Mouse (Mus musculus) embryonic facial prominence, embryonic 10.5 days (tissue): ENCODE results near the gene Gcnt4. TPM values are rescaled to one million over a fixed set of nuclear protein-coding genes. Genes with fewer than 3 reads are reported as not detected.

Experiments used
- DNase-seq: peaks from one replicate; pipeline ENCODE4 v3.0.0-alpha.2; 2017; ENCODE audit warnings: low spot score
- H3K27ac ChIP-seq: fragments of 300-500 bp; sonication (generic); replicated peaks from 2 replicates; pipeline ENCODE4 v1.5.1; 2016; ENCODE audit warnings: mild to moderate bottlenecking
- H3K27me3 ChIP-seq: fragments of 300-500 bp; sonication (generic); replicated peaks from 2 replicates; pipeline ENCODE4 v1.6.1; 2016; ENCODE audit warnings: low read depth, mild to moderate bottlenecking; ENCODE audit not compliant: poor library complexity, severe bottlenecking
- H3K36me3 ChIP-seq: fragments of 300-500 bp; sonication (generic); replicated peaks from 2 replicates; pipeline ENCODE4 v1.6.1; 2016; ENCODE audit warnings: mild to moderate bottlenecking, moderate library complexity
- H3K4me1 ChIP-seq: fragments of 300-500 bp; sonication (generic); 2 replicates; pipeline ENCODE4 v1.6.1; 2016
- H3K4me3 ChIP-seq: fragments of 300-500 bp; sonication (generic); 2 replicates; pipeline ENCODE4 v1.5.1; 2016; ENCODE audit warnings: mild to moderate bottlenecking, moderate library complexity
- H3K9me3 ChIP-seq: fragments of 300-500 bp; sonication (generic); 2 replicates; pipeline ENCODE4 v1.6.1; 2016; ENCODE audit warnings: mild to moderate bottlenecking
- WGBS: fragments of 180-500 bp; shearing (Covaris S2); methylation state at CpG from one replicate; pipeline ENCODE4 v1.1.7; 2016; 5-methylcytosine and 5-hydroxymethylcytosine counted together
- polyA plus RNA-seq: library from polyadenylated mRNA; unstranded; fragments of >200 nt; fragmentation: Nextera tagmentation; extraction: Ambion mirVana; gene quantifications from 2 replicates; pipeline ENCODE4 v1.2.1, GENCODE M21; 2016

Gene Gcnt4
- polyA plus RNA-seq, 1 experiment from 2014 or later = 0.20 TPM

- H3K36me3 ChIP-seq = no peaks in the 10 kb centered on the region
- H3K9me3 ChIP-seq = no peaks in the 10 kb centered on the region
- H3K4me1 ChIP-seq = peaks cover 18% of the 10 kb centered on the region
- no peak overlapping the region for H3K4me3 ChIP-seq
- no peaks in the 10 kb centered on the region for H3K27me3 ChIP-seq
- no peak overlapping the region for H3K27ac ChIP-seq
- no peak for DNase-seq
- 77% methylated on average over 5 of the region's 5 CpGs for WGBS
These were observed 60.2 kb downstream of the Gcnt4 start for GRCm38 (mm10) chr13:96984688-96985087.

GRCm38 (mm10) chr13:96985599-96986275 is 61.2 kb downstream of the Gcnt4 start:
- no peak for DNase-seq
- Histone ChIP-seq H3K4me3 (no peak overlapping the region), H3K36me3 (no peaks in the 10 kb centered on the region), H3K9me3 (no peaks in the 10 kb centered on the region), H3K27ac (no peak overlapping the region), H3K27me3 (no peaks in the 10 kb centered on the region), H3K4me1 (peaks cover 18% of the 10 kb centered on the region)
- 64% methylated on average over 12 of the region's 12 CpGs for WGBS

GRCm38 (mm10) chr13:96989129-96989528 is 64.6 kb downstream of the Gcnt4 start:
- no peaks in the 10 kb centered on the region for H3K27me3 ChIP-seq
- H3K27ac ChIP-seq = no peak overlapping the region
- H3K4me1 ChIP-seq = peaks cover 10% of the 10 kb centered on the region
- no peak for DNase-seq
- H3K36me3 ChIP-seq = no peaks in the 10 kb centered on the region
- H3K4me3 ChIP-seq = no peak overlapping the region
- H3K9me3 ChIP-seq = no peaks in the 10 kb centered on the region
- WGBS = 96% methylated on average over 16 of the region's 16 CpGs

GRCm38 (mm10) chr13:96990045-96990444 is 65.6 kb downstream of the Gcnt4 start:
- Histone ChIP-seq H3K36me3 (no peaks in the 10 kb centered on the region), H3K9me3 (no peaks in the 10 kb centered on the region), H3K4me1 (peaks cover 10% of the 10 kb centered on the region), H3K4me3 (no peak overlapping the region), H3K27ac (no peak overlapping the region), H3K27me3 (no peaks in the 10 kb centered on the region)
- DNase-seq = no peak
- WGBS = 92% methylated on average over 3 of the region's 3 CpGs

DNA sequence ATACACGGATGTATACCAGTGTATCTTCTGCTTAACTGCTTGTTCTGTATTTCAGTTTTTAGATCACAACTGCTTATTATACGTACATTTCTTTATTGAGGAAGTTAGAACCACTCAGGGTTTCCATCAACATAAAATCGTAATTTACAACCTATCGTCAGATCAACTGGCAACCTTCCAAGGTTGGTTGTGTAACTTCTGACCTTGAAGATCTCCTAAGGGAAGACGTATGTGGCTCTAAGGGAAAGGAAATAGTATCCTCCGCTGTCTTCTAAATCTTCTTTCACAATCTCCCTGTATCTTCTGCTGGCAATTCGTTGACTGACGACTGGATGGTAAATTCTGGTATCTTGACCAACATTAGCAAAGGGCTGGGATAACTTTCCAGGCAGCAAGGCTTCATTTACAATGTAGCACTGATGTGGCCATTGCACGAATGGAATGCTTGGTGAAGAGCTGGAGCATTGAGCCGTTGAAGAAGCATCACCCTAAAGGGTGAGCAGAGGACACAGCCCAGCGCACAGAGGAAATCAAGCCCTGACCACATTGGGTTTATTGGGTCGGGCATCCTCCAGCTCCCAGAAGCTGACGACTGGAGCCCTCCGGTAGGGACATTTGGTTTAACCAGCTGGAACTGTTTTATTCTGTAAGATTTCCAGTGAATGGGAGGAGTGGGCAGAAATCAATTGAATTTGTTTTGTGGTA is 66.2 kb downstream of the Gcnt4 start:
- no peak for DNase-seq
- H3K9me3 ChIP-seq = no peaks in the 10 kb centered on the region
- 84% methylated on average over 14 of the region's 14 CpGs for WGBS
- peaks cover 8% of the 10 kb centered on the region for H3K4me1 ChIP-seq
- H3K36me3 ChIP-seq = no peaks in the 10 kb centered on the region
- no peaks in the 10 kb centered on the region for H3K27me3 ChIP-seq
- H3K4me3 ChIP-seq = no peak overlapping the region
- H3K27ac ChIP-seq = no peak overlapping the region

DNA sequence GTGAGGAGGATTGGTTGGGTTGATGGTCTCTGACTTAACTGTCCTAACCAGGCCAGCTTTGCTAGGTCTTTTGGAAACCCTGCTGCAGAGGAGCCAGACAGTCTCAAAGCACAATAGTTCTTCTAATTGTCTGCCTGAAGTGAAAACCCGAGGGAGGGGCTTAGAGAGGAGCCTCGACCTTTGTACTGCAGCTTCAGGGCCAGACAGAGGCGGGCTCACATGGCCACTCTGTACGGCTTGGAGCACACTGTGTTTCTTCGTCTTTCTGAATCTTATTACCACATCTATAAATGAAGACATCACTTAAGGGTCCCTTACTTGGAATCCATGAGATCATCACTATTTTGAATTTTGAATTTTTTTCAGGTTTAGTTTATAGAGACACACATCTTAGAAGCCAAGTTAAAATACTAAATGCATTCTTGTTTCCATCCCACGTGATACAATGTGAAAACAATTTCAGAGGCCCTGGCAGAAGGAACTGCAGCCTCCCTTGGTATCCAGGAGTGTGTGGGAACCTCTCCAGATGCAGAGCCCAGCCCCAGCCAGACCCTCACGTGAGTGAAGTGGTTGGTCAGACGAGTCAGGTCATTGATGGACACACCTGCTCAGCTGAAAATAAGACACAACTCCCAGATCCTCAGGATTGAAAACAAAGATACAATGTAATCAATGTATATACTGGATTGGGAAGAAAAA is 69.0 kb downstream of the Gcnt4 start:
- WGBS = 39% methylated on average over 8 of the region's 8 CpGs
- Histone ChIP-seq H3K27me3 (no peaks in the 10 kb centered on the region), H3K4me1 (0 out of 2 replicates have a peak, but pooled peaks cover 4% of the 10 kb centered on the region), H3K4me3 (no peak overlapping the region), H3K36me3 (no peaks in the 10 kb centered on the region), H3K9me3 (no peaks in the 10 kb centered on the region), H3K27ac (no peak overlapping the region)
- DNase-seq = no peak

GRCm38 (mm10) chr13:96995243-96995642 is 70.8 kb downstream of the Gcnt4 start:
- DNase-seq = no peak
- H3K4me1 ChIP-seq = 0 out of 2 replicates have a peak, but pooled peaks cover 4% of the 10 kb centered on the region
- no peaks in the 10 kb centered on the region for H3K36me3 ChIP-seq
- no peaks in the 10 kb centered on the region for H3K9me3 ChIP-seq
- H3K4me3 ChIP-seq = no peak overlapping the region
- no peaks in the 10 kb centered on the region for H3K27me3 ChIP-seq
- no peak overlapping the region for H3K27ac ChIP-seq
- 72% methylated on average over 5 of the region's 5 CpGs for WGBS

DNA sequence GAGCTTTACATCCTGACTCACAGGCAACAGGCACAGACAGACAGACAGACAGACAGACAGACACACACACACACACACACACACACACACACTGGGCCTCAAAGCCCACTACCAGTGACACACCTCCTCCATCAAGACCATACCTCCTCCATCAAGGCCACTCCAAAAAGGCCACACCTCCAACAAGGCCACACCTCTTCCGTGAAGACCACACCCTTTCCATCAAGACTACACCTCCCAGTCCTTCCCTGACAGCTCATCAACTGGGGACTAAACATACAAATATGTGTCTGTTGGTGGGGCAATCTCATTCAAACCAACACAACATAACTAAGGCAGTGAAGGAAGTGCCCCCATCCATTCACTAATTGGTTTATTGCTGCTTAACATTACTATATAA is 72.6 kb downstream of the Gcnt4 start:
- DNase-seq = no peak
- H3K9me3 ChIP-seq = no peaks in the 10 kb centered on the region
- H3K4me1 ChIP-seq = 0 out of 2 replicates have a peak, but pooled peaks cover 4% of the 10 kb centered on the region
- 76% methylated on average over 1 of the region's 1 CpGs for WGBS
- H3K4me3 ChIP-seq = no peak overlapping the region
- no peaks in the 10 kb centered on the region for H3K36me3 ChIP-seq
- H3K27me3 ChIP-seq = no peaks in the 10 kb centered on the region
- no peak overlapping the region for H3K27ac ChIP-seq

Other genes starting within 250 kb of the Gcnt4 start
- not detected in 2 replicates for gene Ankrd31, start 176.4 kb upstream of the Gcnt4 start, polyA plus RNA-seq
- not detected in 2 replicates for gene 1700029F12Rik, start 109.7 kb downstream of the Gcnt4 start, polyA plus RNA-seq
- gene Fam169a, start 142.6 kb downstream of the Gcnt4 start, polyA plus RNA-seq = 8.5 and 9.6 TPM in 2 replicates
- gene Gm6169, start 174.5 kb downstream of the Gcnt4 start, polyA plus RNA-seq = 0.66 and 2.0 TPM in 2 replicates
- 40.9 and 43.5 TPM in 2 replicates for gene Gfm2, start 213.2 kb downstream of the Gcnt4 start, polyA plus RNA-seq
- gene Nsa2, start 213.2 kb downstream of the Gcnt4 start, polyA plus RNA-seq = 64.1 and 66.6 TPM in 2 replicates